Mouse (Mus musculus): ENCODE measurements around the gene Epb41l4b.

DNA sequence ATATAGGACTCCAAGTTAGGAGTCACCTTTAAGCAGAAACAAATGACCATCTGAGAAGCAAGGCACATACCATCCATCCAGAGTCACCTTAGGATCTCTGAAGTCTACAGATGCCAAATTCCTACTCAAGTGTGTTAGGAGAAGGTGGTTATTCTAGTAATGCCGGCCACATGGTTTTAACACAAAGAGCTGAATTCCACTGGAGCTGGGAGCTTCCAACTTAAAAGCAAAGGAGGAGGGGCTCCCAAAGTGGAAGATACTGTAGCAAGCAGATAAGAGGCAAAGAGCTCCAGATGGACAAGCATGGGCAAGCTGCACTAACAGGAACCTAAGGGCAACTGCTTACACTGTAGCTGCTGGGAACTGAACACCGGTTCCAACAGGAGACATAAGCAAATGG is 76.3 kb downstream of the Epb41l4b start:
- TF ChIP-seq CTCF (IDR thresholded peaks at IDR 0.05; ENCODE audit: borderline replicate concordance, insufficient read depth, low read length), result no peak
- TF ChIP-seq POLR2A (IDR thresholded peaks at IDR 0.05; ENCODE audit: low read depth, low read length), result no peak
